Mouse (Mus musculus): Measurements from ENCODE around the gene Ppp4r1. TPM values are rescaled to one million over a fixed set of nuclear protein-coding genes. Genes with fewer than 3 reads are reported as not detected.

Ppp4r1 gene
- polyA plus RNA-seq, 1 experiment from 2014 or later: 9.4 TPM

DNA sequence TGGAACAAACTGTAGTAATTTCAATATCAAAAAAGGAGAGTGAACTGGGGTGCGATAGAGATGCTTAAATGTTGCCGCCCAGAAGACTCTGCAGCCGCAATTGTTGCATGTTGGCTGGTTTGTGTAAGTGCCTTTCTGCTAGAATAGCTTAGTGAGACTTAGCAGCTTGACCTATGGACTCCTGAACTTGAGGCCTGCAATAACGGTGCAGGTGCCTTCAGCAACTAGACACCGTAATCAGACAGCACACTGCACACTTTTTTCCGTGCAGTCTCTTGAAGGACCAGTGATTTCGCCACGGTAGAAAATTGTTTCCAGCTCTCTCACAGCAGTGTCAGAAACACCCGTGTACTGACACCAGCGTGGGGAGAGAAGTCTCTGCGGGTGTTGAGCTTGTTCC is 46.6 kb downstream of the Ppp4r1 start:
- ATAC-seq (ENCODE audit: low read depth): no peak
- Histone ChIP-seq H3K36me3 (ENCODE audit: control insufficient read depth, insufficient read depth) (peaks cover 17% of the 10 kb centered on the region), H3K27me3 (ENCODE audit: control insufficient read depth, insufficient read depth, low read depth, low read length) (no peaks in the 10 kb centered on the region), H3K4me2 (ENCODE audit: low read depth, low read length) (no peak overlapping the region), H3K4me3 (ENCODE audit: low read depth, low read length) (no peak overlapping the region), H3K4me1 (ENCODE audit: control insufficient read depth, low read depth, low read length) (no peaks in the 10 kb centered on the region), H3K27ac (ENCODE audit: low read length) (no peak overlapping the region), H3K9ac (ENCODE audit: low read depth, low read length) (no peak overlapping the region), H3K9me3 (replicated peaks; ENCODE audit: control insufficient read depth, low read length) (no peaks in the 10 kb centered on the region)
- 85% methylated on average over 11 of the region's 11 CpGs for WGBS (ENCODE audit: insufficient replicate concordance)

DNA sequence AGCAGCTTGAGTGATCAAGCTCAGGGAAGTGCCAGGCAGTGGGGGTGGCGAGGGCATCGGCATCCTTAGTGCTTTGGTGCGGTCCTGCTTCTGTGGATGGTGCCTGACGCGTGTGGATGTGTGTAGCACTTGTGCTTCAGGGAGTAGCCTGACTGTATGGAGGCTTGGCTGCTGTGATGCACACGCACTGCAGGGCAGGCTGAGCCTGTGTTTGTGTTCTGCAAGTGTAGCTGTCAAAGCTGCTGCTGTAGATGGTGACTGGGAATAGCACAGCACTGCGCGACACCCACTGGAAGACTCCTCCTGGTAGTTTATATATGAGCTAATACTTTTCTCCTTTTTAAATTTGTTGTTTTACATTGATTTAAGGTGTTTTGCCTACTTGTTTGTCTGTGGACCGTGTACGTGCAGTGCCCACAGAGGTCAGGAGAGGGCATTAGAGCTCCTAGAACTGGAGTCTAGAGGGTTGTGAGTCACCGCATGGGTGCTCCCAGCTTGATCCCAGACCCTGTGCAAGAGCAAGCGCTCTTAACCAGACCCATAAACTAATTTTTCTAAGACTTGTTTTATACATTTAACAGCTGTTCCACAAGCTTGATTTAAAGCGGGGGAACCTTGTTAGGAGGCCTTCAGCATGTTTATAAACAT is 48.0 kb downstream of the Ppp4r1 start:
- H3K4me3 ChIP-seq (ENCODE audit: low read depth, low read length): no peak overlapping the region
- no peaks in the 10 kb centered on the region for H3K27me3 ChIP-seq (ENCODE audit: control insufficient read depth, insufficient read depth, low read depth, low read length)
- H3K36me3 ChIP-seq (ENCODE audit: control insufficient read depth, insufficient read depth): peaks cover 15% of the 10 kb centered on the region
- ATAC-seq (ENCODE audit: low read depth): no peak
- H3K9ac ChIP-seq (ENCODE audit: low read depth, low read length): no peak overlapping the region
- 84% methylated on average over 13 of the region's 13 CpGs for WGBS (ENCODE audit: insufficient replicate concordance)
- no peak overlapping the region for H3K27ac ChIP-seq (ENCODE audit: low read length)
- no peaks in the 10 kb centered on the region for H3K4me1 ChIP-seq (ENCODE audit: control insufficient read depth, low read depth, low read length)
- no peaks in the 10 kb centered on the region for H3K9me3 ChIP-seq (replicated peaks; ENCODE audit: control insufficient read depth, low read length)
- no peak overlapping the region for H3K4me2 ChIP-seq (ENCODE audit: low read depth, low read length)

DNA sequence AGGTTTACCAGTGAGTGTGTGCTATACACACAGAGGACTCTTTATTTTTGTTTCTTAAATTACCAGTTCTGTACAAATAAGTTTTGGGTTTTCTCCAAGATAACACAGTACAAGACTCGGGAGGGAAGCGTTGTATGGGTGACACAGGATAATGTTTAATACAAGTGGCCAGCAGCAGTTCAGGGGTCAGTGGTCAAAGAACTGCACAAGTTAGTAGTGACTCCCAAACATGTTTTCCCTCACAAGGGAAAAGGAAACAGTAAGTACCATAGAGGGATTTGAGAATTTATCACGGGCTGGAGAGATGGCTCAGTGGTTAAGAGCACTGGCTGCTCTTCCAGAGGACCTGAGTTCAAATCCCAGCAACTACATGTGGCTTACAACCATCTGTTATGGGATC is 51.5 kb downstream of the Ppp4r1 start:
- no peak overlapping the region for H3K27ac ChIP-seq (ENCODE audit: low read length)
- H3K9ac ChIP-seq (ENCODE audit: low read depth, low read length): no peak overlapping the region
- no peaks in the 10 kb centered on the region for H3K9me3 ChIP-seq (replicated peaks; ENCODE audit: control insufficient read depth, low read length)
- 76% methylated on average over 3 of the region's 3 CpGs for WGBS (ENCODE audit: insufficient replicate concordance)
- no peaks in the 10 kb centered on the region for H3K4me1 ChIP-seq (ENCODE audit: control insufficient read depth, low read depth, low read length)
- H3K27me3 ChIP-seq (ENCODE audit: control insufficient read depth, insufficient read depth, low read depth, low read length): no peaks in the 10 kb centered on the region
- peaks cover 26% of the 10 kb centered on the region for H3K36me3 ChIP-seq (ENCODE audit: control insufficient read depth, insufficient read depth)
- ATAC-seq (ENCODE audit: low read depth): no peak
- H3K4me2 ChIP-seq (ENCODE audit: low read depth, low read length): no peak overlapping the region
- no peak overlapping the region for H3K4me3 ChIP-seq (ENCODE audit: low read depth, low read length)

DNA sequence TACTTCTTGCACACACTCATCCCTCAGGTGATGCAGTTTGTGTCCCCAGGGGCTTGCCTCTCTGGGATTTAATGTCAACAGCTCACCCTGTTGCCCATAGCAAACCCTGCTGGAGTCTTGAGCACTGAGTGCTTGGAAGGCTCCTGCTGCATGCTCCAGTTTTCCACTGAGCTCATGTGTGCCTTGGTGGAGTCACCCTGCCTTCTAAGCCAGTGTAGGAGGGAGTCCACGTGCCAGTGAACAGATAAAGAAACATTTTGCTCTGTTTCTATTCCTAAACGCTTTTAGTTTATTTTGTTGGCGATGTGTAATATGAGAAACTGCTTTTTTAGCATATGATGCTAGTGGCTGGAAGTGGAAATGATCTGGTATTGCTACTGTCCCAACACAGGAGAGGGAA is 54.4 kb downstream of the Ppp4r1 start:
- H3K36me3 ChIP-seq (ENCODE audit: control insufficient read depth, insufficient read depth): peaks cover 20% of the 10 kb centered on the region
- H3K27me3 ChIP-seq (ENCODE audit: control insufficient read depth, insufficient read depth, low read depth, low read length): no peaks in the 10 kb centered on the region
- no peaks in the 10 kb centered on the region for H3K4me1 ChIP-seq (ENCODE audit: control insufficient read depth, low read depth, low read length)
- H3K9me3 ChIP-seq (replicated peaks; ENCODE audit: control insufficient read depth, low read length): no peaks in the 10 kb centered on the region
- WGBS (ENCODE audit: insufficient replicate concordance): 80% methylated on average over 3 of the region's 3 CpGs
- H3K4me2 ChIP-seq (ENCODE audit: low read depth, low read length): no peak overlapping the region
- no peak overlapping the region for H3K4me3 ChIP-seq (ENCODE audit: low read depth, low read length)
- no peak overlapping the region for H3K9ac ChIP-seq (ENCODE audit: low read depth, low read length)
- H3K27ac ChIP-seq (ENCODE audit: low read length): no peak overlapping the region
- ATAC-seq (ENCODE audit: low read depth): no peak

DNA sequence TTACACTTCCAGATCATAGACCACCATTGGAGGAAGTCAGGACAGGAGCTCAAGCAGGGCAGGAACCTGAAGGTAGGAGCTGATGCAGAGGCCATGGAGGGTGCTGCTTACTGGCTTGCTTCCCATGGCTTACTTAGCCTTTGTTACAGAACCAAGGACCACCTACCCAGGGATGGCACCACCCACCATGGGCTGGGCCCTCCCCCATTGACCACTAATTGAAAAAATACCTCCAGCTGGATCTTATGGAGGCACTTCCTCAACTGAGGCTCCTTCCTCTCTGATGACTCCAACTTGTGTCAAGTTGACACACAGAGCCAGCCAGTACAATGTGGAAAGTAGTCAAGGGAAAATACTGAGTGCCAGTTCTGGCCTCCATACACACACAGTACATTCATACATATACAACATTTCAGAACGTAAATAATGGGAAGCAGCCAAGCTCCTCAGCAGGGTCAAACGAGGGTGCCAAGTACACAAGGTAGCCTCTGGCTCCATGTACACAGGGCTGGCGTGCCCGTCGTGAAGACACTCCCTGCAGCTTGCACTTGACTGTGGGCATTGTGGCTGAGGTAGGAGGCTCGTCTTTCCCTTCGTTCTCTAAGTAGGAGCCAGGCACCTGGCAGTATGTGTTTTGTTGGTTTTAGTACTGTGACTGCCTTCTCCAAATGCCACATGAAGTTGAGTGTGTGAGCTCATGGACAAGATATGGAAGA is 57.3 kb downstream of the Ppp4r1 start:
- no peaks in the 10 kb centered on the region for H3K9me3 ChIP-seq (replicated peaks; ENCODE audit: control insufficient read depth, low read length)
- no peak overlapping the region for H3K4me3 ChIP-seq (ENCODE audit: low read depth, low read length)
- no peak overlapping the region for H3K4me2 ChIP-seq (ENCODE audit: low read depth, low read length)
- no peaks in the 10 kb centered on the region for H3K27me3 ChIP-seq (ENCODE audit: control insufficient read depth, insufficient read depth, low read depth, low read length)
- WGBS (ENCODE audit: insufficient replicate concordance): 74% methylated on average over 7 of the region's 7 CpGs
- no peak for ATAC-seq (ENCODE audit: low read depth)
- peaks cover 22% of the 10 kb centered on the region for H3K36me3 ChIP-seq (ENCODE audit: control insufficient read depth, insufficient read depth)
- H3K27ac ChIP-seq (ENCODE audit: low read length): no peak overlapping the region
- H3K4me1 ChIP-seq (ENCODE audit: control insufficient read depth, low read depth, low read length): no peaks in the 10 kb centered on the region
- no peak overlapping the region for H3K9ac ChIP-seq (ENCODE audit: low read depth, low read length)

DNA sequence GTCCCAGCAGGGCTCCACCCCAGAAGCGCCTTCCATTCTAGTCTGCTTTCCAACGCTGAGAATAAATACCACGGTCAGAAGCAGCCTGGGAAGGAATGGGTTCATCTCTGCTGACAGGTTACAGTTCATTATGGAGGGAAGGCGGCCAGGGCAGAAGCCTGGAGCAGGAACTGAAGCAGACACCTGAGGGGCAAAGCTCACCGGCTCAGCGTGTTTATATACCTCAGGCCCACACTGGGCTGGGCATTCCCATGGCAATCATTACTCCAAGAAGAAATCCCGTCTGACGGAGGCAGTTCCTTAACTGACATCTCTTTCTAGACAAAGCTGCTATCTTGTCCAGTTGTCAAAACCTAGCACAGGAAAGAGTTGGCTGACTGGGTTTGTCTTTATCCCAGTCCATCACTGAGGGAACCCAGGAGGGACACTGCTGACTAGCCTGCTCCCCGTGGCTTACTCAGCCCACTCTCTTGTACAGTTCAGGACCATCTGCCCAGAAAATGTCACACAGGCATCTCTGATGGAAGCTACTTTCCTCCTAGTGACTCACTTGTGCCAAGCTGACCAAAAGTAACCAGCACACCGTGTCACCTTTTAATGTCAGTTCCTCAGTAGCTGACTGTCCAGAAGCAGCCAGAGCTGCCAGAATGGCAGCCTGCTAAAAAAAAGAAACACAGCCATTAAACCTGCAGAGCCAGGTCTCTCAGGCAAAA is 60.5 kb downstream of the Ppp4r1 start:
- no peak overlapping the region for H3K9ac ChIP-seq (ENCODE audit: low read depth, low read length)
- H3K36me3 ChIP-seq (ENCODE audit: control insufficient read depth, insufficient read depth): peaks cover 17% of the 10 kb centered on the region
- no peak overlapping the region for H3K27ac ChIP-seq (ENCODE audit: low read length)
- no peaks in the 10 kb centered on the region for H3K9me3 ChIP-seq (replicated peaks; ENCODE audit: control insufficient read depth, low read length)
- H3K4me2 ChIP-seq (ENCODE audit: low read depth, low read length): no peak overlapping the region
- no peak for ATAC-seq (ENCODE audit: low read depth)
- 81% methylated on average over 10 of the region's 10 CpGs for WGBS (ENCODE audit: insufficient replicate concordance)
- no peak overlapping the region for H3K4me3 ChIP-seq (ENCODE audit: low read depth, low read length)
- no peaks in the 10 kb centered on the region for H3K27me3 ChIP-seq (ENCODE audit: control insufficient read depth, insufficient read depth, low read depth, low read length)
- H3K4me1 ChIP-seq (ENCODE audit: control insufficient read depth, low read depth, low read length): no peaks in the 10 kb centered on the region

DNA sequence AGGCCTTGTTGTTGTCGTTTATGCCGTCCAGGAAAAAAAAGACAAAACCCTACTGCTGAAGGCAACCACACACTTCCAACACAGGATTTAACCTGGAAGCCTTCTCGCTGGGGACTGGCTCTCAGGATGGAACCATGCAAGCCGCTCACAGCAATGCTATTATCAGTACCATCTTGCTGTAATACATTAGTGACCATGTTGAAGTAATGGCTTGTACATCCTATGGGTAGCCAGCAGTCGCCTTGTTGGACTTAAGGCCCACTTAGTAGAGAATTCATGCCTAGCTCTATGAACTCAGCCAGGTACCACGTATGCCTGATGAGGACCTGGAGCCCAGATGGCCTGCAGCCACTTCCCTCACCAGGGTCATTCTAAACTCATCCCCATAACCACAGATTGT is 63.0 kb downstream of the Ppp4r1 start:
- Histone ChIP-seq H3K4me2 (ENCODE audit: low read depth, low read length) (no peak overlapping the region), H3K27me3 (ENCODE audit: control insufficient read depth, insufficient read depth, low read depth, low read length) (no peaks in the 10 kb centered on the region), H3K4me3 (ENCODE audit: low read depth, low read length) (no peak overlapping the region), H3K9me3 (replicated peaks; ENCODE audit: control insufficient read depth, low read length) (no peaks in the 10 kb centered on the region), H3K4me1 (ENCODE audit: control insufficient read depth, low read depth, low read length) (no peaks in the 10 kb centered on the region), H3K36me3 (ENCODE audit: control insufficient read depth, insufficient read depth) (peaks cover 24% of the 10 kb centered on the region), H3K27ac (ENCODE audit: low read length) (no peak overlapping the region), H3K9ac (ENCODE audit: low read depth, low read length) (no peak overlapping the region)
- ATAC-seq (ENCODE audit: low read depth): no peak
- 80% methylated on average over 6 of the region's 6 CpGs for WGBS (ENCODE audit: insufficient replicate concordance)

DNA sequence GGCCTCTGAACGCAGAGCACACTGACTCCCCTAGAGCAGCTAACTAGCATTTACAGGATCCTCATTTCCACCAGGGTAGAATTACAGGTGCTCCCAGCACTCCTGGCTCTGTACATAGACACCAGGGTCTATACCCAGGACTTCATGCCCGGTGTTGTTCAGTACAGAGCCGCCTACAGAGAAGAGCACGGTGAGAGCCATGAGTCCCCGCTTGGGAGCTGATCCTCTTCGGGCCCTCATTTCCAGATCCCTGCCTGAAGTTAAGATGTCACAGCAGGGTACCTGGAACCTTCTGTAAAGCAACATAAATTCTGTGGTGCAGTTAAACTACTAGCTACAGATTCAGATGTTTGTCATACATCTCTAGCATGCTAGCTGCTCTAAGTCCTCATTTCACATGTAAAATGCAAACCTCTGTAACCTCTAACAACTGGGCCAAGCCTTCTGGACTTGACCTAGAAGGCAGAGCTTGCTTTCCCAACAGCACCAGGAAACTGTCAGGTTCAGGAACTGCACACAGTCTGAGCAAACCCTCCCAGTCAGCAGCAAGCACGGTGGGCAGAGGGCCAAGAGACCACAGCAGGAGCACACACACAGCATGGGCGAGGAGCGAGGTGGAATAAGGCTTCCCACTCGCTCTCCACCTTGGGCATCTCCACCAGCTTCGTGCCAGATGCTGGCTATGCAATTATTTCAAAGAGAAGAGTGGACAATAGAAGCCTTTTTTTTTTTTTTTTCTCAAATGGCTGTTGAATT is 65.5 kb downstream of the Ppp4r1 start:
- H3K36me3 ChIP-seq (ENCODE audit: control insufficient read depth, insufficient read depth): peaks cover 28% of the 10 kb centered on the region
- H3K27ac ChIP-seq (ENCODE audit: low read length): no peak overlapping the region
- 84% methylated on average over 11 of the region's 11 CpGs for WGBS (ENCODE audit: insufficient replicate concordance)

More for the DNA sequence above, 65.5 kb downstream of the Ppp4r1 start:
- Histone ChIP-seq H3K9ac (ENCODE audit: low read depth, low read length) (no peak overlapping the region), H3K9me3 (replicated peaks; ENCODE audit: control insufficient read depth, low read length) (no peaks in the 10 kb centered on the region), H3K4me3 (ENCODE audit: low read depth, low read length) (no peak overlapping the region), H3K4me1 (ENCODE audit: control insufficient read depth, low read depth, low read length) (no peaks in the 10 kb centered on the region), H3K4me2 (ENCODE audit: low read depth, low read length) (no peak overlapping the region), H3K27me3 (ENCODE audit: control insufficient read depth, insufficient read depth, low read depth, low read length) (no peaks in the 10 kb centered on the region)
- no peak for ATAC-seq (ENCODE audit: low read depth)
